Mouse (Mus musculus) stomach, postnatal 0 days (tissue): ENCODE data around the gene Fam110a. TPM values are rescaled to one million over a fixed set of nuclear protein-coding genes. Genes with fewer than 3 reads are reported as not detected.
A peak's percentile ranks its signal among the peaks of the same experiment; 100 is the strongest.

Source experiments
- ATAC-seq: fragments of 200-750 bp; cut with Nextera tagmentation; 2 replicates; pipeline ENCODE4 v1.8.0; 2017; ENCODE audit not compliant: low FRiP score, low TSS enrichment
- DNase-seq: peaks from one replicate; pipeline ENCODE4 v3.0.0-alpha.2; 2016; ENCODE audit warnings: low spot score
- H3K27ac ChIP-seq: fragments of 300-500 bp; sonication (generic); replicated peaks from 2 replicates; pipeline ENCODE4 v1.5.1; 2014; ENCODE audit warnings: mild to moderate bottlenecking, control low read depth
- H3K27me3 ChIP-seq: fragments of 300-500 bp; sonication (generic); 2 replicates; pipeline ENCODE4 v1.6.1; 2014; ENCODE audit warnings: low read length; ENCODE audit not compliant: control insufficient read depth, insufficient read depth
- H3K36me3 ChIP-seq: fragments of 300-500 bp; sonication (generic); 2 replicates; pipeline ENCODE4 v1.6.1; 2014; ENCODE audit warnings: low read length, mixed read lengths; ENCODE audit not compliant: control insufficient read depth, insufficient read depth
- H3K4me1 ChIP-seq: fragments of 300-500 bp; sonication (generic); replicated peaks from 2 replicates; pipeline ENCODE4 v1.6.1; 2014; ENCODE audit warnings: antibody characterized with exemption; ENCODE audit not compliant: control insufficient read depth, insufficient read depth
- H3K4me2 ChIP-seq: fragments of 300-500 bp; sonication (generic); replicated peaks from 2 replicates; pipeline ENCODE4 v1.6.1; 2014; ENCODE audit warnings: low read depth, mild to moderate bottlenecking, control low read depth, moderate library complexity
- H3K4me3 ChIP-seq: fragments of 300-500 bp; sonication (generic); 2 replicates; pipeline ENCODE4 v1.5.1; 2014; ENCODE audit warnings: low read depth, low read length, control low read depth
- H3K9ac ChIP-seq: fragments of 300-500 bp; sonication (generic); 2 replicates; pipeline ENCODE4 v1.6.1; 2014; ENCODE audit warnings: mild to moderate bottlenecking, low read length, control low read depth, mixed read lengths
- H3K9me3 ChIP-seq: fragments of 300-500 bp; sonication (generic); 2 replicates; pipeline ENCODE4 v1.6.1; 2016; ENCODE audit warnings: low read length; ENCODE audit not compliant: control insufficient read depth
- CTCF ChIP-seq: IDR thresholded peaks from 2 replicates; pipeline ENCODE4 v1.5.1; 2016; ENCODE audit warnings: antibody characterized with exemption, low read depth, mild to moderate bottlenecking, moderate library complexity
- EP300 ChIP-seq: optimal IDR thresholded peaks from 2 replicates; pipeline ENCODE3; 2016; ENCODE audit warnings: antibody characterized with exemption
- WGBS: fragments of 180-500 bp; shearing (Covaris S2); extraction: QIAGEN DNeasy Blood & Tissue Kit; methylation state at CpG from one replicate; pipeline ENCODE4 v1.1.7; 2014; 5-methylcytosine and 5-hydroxymethylcytosine counted together
- polyA plus RNA-seq: library from polyadenylated mRNA; unstranded; fragments of >200 nt; fragmentation: Nextera tagmentation; extraction: Ambion mirVana; gene quantifications from 2 replicates; pipeline ENCODE4 v1.2.1, GENCODE M21; 2015

The Fam110a gene
- polyA plus RNA-seq, 1 experiment from 2014 or later: 29.9 TPM

- 31% methylated on average over 3 of the region's 3 CpGs for WGBS
- Histone ChIP-seq H3K9ac (no peak overlapping the region), H3K4me1 (no peaks in the 10 kb centered on the region), H3K4me3 (no peak overlapping the region), H3K27me3 (no peaks in the 10 kb centered on the region), H3K36me3 (no peaks in the 10 kb centered on the region), H3K4me2 (no peak overlapping the region), H3K9me3 (no peaks in the 10 kb centered on the region), H3K27ac (no peak overlapping the region)
- ATAC-seq: no peak
- TF ChIP-seq EP300 (no peak), CTCF (no peak)
- peak; percentile 33 for DNase-seq
Observed at GRCm38 (mm10) chr2:151937893-151938292, 42.1 kb downstream of the Fam110a start.

DNA sequence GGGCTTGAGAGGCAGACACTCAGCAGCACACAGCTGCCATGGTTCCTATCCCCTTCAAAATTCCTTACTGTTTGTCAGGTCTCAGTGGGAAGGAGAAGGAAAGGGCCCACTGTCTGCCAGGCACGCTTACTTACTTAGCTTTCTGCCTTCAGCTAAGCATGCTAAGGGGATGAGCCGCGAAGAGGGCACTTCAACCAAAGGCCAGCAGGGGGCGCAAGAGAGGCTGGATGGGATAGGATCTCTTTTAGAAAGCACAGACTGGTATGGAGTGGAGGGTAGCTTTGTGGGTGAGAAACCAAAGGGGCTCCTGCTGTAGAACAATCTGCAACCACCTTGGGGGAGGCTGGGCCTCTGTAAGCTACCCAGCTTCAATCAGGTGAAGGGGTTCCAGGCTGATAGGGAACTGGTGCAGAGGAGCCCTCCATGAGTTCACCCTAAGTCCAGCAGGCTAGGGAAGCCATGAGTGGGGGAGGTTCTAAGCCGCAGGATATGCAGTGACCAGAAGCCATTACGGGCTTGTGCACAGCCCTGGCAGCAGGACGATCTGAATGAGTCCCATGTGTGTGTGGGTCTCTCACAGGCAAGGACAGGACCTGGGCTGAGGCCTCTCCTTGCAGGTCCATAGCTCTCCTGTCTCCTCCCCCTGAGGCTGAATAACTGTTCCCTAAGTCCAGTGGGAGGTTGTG is 49.5 kb downstream of the Fam110a start:
- no peaks in the 10 kb centered on the region for H3K4me1 ChIP-seq
- H3K9me3 ChIP-seq: no peaks in the 10 kb centered on the region
- H3K27me3 ChIP-seq: no peaks in the 10 kb centered on the region
- H3K9ac ChIP-seq: no peak overlapping the region
- TF ChIP-seq EP300: no peak
- TF ChIP-seq CTCF: peak; percentile 92
- no peaks in the 10 kb centered on the region for H3K36me3 ChIP-seq
- WGBS: 30% methylated on average over 7 of the region's 7 CpGs
- no peak overlapping the region for H3K4me2 ChIP-seq
- ATAC-seq (peak; percentile 70; the same call in 1 of the 2 replicates), DNase-seq (peak; percentile 86)
- H3K27ac ChIP-seq: no peak overlapping the region
- H3K4me3 ChIP-seq: no peak overlapping the region

- Histone ChIP-seq H3K9me3 (no peaks in the 10 kb centered on the region), H3K36me3 (no peaks in the 10 kb centered on the region), H3K4me1 (no peaks in the 10 kb centered on the region), H3K4me2 (no peak overlapping the region), H3K9ac (no peak overlapping the region), H3K27ac (no peak overlapping the region), H3K27me3 (no peaks in the 10 kb centered on the region), H3K4me3 (no peak overlapping the region)
- DNase-seq: no peak
- TF ChIP-seq EP300 (no peak), CTCF (no peak)
- 83% methylated on average over 11 of the region's 11 CpGs for WGBS
- ATAC-seq: no peak
Observed at GRCm38 (mm10) chr2:151927103-151927502, 52.9 kb downstream of the Fam110a start.

- DNase-seq (no peak), ATAC-seq (no peak)
- no peak for TF ChIP-seq CTCF
- no peak for TF ChIP-seq EP300
- Histone ChIP-seq H3K9me3 (no peaks in the 10 kb centered on the region), H3K4me2 (no peak overlapping the region), H3K9ac (no peak overlapping the region), H3K27ac (no peak overlapping the region), H3K4me3 (no peak overlapping the region), H3K4me1 (no peaks in the 10 kb centered on the region), H3K36me3 (no peaks in the 10 kb centered on the region), H3K27me3 (no peaks in the 10 kb centered on the region)
- WGBS: 56% methylated on average over 4 of the region's 4 CpGs
Observed at GRCm38 (mm10) chr2:151925715-151926114, 54.3 kb downstream of the Fam110a start.

DNA sequence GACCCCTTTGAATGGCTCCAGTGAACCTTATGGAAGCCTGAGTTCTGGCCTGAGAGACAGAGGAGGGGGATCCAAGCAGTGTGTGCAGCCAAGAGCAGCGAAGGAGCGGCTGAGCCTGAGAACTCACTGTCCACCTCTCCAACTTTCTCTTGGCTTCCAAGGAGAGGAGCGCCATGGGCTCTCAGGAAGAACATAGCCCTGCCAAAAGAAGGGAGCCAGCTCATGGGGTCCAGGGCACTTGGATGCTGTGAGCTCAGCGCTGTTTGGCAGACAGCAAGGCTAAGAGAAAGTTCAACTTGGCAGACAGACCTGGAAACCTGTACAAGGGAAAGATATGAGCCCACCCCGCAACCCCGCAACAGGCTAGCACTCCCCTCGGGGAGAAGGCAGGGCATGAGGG is 55.7 kb downstream of the Fam110a start:
- Histone ChIP-seq H3K27me3 (no peaks in the 10 kb centered on the region), H3K9me3 (no peaks in the 10 kb centered on the region), H3K27ac (no peak overlapping the region), H3K4me3 (no peak overlapping the region), H3K4me1 (no peaks in the 10 kb centered on the region), H3K4me2 (no peak overlapping the region), H3K9ac (no peak overlapping the region), H3K36me3 (no peaks in the 10 kb centered on the region)
- ATAC-seq: no peak
- no peak for DNase-seq
- 81% methylated on average over 7 of the region's 7 CpGs for WGBS
- no peak for TF ChIP-seq CTCF
- TF ChIP-seq EP300: no peak

- Histone ChIP-seq H3K9me3 (no peaks in the 10 kb centered on the region), H3K4me3 (no peak overlapping the region), H3K9ac (no peak overlapping the region), H3K27ac (0 out of 2 replicates have a peak overlapping the region, but pooled peaks have one; percentile 18), H3K4me1 (no peaks in the 10 kb centered on the region), H3K27me3 (no peaks in the 10 kb centered on the region), H3K36me3 (no peaks in the 10 kb centered on the region), H3K4me2 (no peak overlapping the region)
- DNase-seq: no peak
- peak; percentile 40; the same call in 1 of the 2 replicates for ATAC-seq
- WGBS: 44% methylated on average over 4 of the region's 4 CpGs
- TF ChIP-seq CTCF (no peak), EP300 (no peak)
Observed at GRCm38 (mm10) chr2:151921596-151921995, 58.4 kb downstream of the Fam110a start.
